Mouse (Mus musculus) MEL (cell line): ENCODE measurements at regions not wholly inside any gene's neighbourhood (a gene's known extent, or its start where the extent isn't known, plus 50 kb on each side); places are given as distances from the start of the nearest gene placed in this dataset.

Experiments used
- CHD1 ChIP-seq: IDR thresholded peaks from 2 replicates; pipeline ENCODE4 v1.6.1; 2012; ENCODE audit warnings: low read depth, mild to moderate bottlenecking, inconsistent platforms, low read length, improper control_type of control experiment
- CTCF ChIP-seq, 3 experiments: IDR thresholded peaks in 2 of 3; conservative IDR thresholded peaks in 1 of 3; 2 replicates each; pipeline ENCODE4 v1.5.1; 2011 to 2012; ENCODE audit warnings: low read length in 3 of 3, low read depth in 2 of 3, mild to moderate bottlenecking in 2 of 3, improper control_type of control experiment in 1 of 3, inconsistent platforms in 1 of 3, mixed read lengths in 1 of 3, moderate library complexity in 1 of 3; ENCODE audit not compliant: control insufficient read depth in 1 of 3, insufficient read depth in 1 of 3, poor library complexity in 1 of 3, severe bottlenecking in 1 of 3
- E2F4 ChIP-seq: IDR thresholded peaks from 2 replicates; pipeline ENCODE4 v1.6.1; 2011; ENCODE audit warnings: low read depth, low read length, improper control_type of control experiment, borderline replicate concordance
- EP300 ChIP-seq, 2 experiments: IDR thresholded peaks; 2 replicates each; pipeline ENCODE4 v1.6.1; 2011; ENCODE audit warnings: improper control_type of control experiment in 2 of 2, low read length in 2 of 2, low read depth in 1 of 2, mild to moderate bottlenecking in 1 of 2
- NELFE ChIP-seq: IDR thresholded peaks from 2 replicates; pipeline ENCODE4 v1.6.1; 2011; ENCODE audit warnings: low read depth, low read length, improper control_type of control experiment
- POLR2A ChIP-seq, 2 experiments: IDR thresholded peaks; 2 replicates each; pipeline ENCODE4 v1.6.1; 2011 to 2012; ENCODE audit warnings: low read length in 2 of 2, mild to moderate bottlenecking in 2 of 2, control low read depth in 1 of 2, improper control_type of control experiment in 1 of 2, low read depth in 1 of 2, moderate library complexity in 1 of 2; ENCODE audit not compliant: control insufficient read depth in 1 of 2, insufficient read depth in 1 of 2, poor library complexity in 1 of 2
- RAD21 ChIP-seq: IDR thresholded peaks from 2 replicates; pipeline ENCODE4 v1.6.1; 2011; ENCODE audit warnings: mild to moderate bottlenecking, low read depth, low read length, improper control_type of control experiment
- TAL1 ChIP-seq: IDR thresholded peaks from 2 replicates; pipeline ENCODE4 v1.6.1; 2012; ENCODE audit warnings: mild to moderate bottlenecking, inconsistent platforms, low read length, moderate library complexity, mixed read lengths
- TBP ChIP-seq: IDR thresholded peaks from 2 replicates; pipeline ENCODE4 v1.8.0; 2011; ENCODE audit warnings: low read depth, low read length, improper control_type of control experiment
- TCF12 ChIP-seq: IDR thresholded peaks from 2 replicates; pipeline ENCODE4 v1.6.1; 2014; ENCODE audit warnings: low read depth, mild to moderate bottlenecking, inconsistent platforms, low read length, improper control_type of control experiment, moderate library complexity
- ZC3H11A ChIP-seq: IDR thresholded peaks from 2 replicates; pipeline ENCODE4 v1.6.1; 2012; ENCODE audit warnings: low read depth, mild to moderate bottlenecking, inconsistent platforms, low read length, improper control_type of control experiment

- TF ChIP-seq ZC3H11A (no peak), CTCF (IDR thresholded peaks at IDR 0.05 in 2 of 3, conservative IDR thresholded peaks at IDR 0.05 in 1 of 3; ENCODE audit: control insufficient read depth in 1 of 3, insufficient read depth in 1 of 3, low read depth in 2 of 3, low read length in 3 of 3, poor library complexity in 1 of 3, severe bottlenecking in 1 of 3) (no peak), NELFE (no peak), TBP (no peak), TCF12 (no peak), TAL1 (no peak), E2F4 (no peak), POLR2A (IDR thresholded peaks at IDR 0.05; ENCODE audit: control insufficient read depth in 1 of 2, insufficient read depth in 1 of 2, low read depth in 1 of 2, low read length in 2 of 2, poor library complexity in 1 of 2) (no peak), RAD21 (no peak), CHD1 (no peak), EP300 (IDR thresholded peaks at IDR 0.05; ENCODE audit: low read depth in 1 of 2, low read length in 2 of 2) (no peak)
Measured at GRCm38 (mm10) chr15:97161530-97161929, 85.4 kb upstream of the Pced1b start.
